Mouse (Mus musculus) T-cell, adult 66 days (primary cell): ENCODE data around the gene Dnah8. TPM values are rescaled to one million over a fixed set of nuclear protein-coding genes. Genes with fewer than 3 reads are reported as not detected.

Experiments
- total RNA-seq, 2 experiments: library from RNA; stranded (reverse); gene quantifications; 3 replicates in 1 of 2; 4 replicates in 1 of 2; pipeline ENCODE4 v1.2.4; 2023

Dnah8 gene
- 100 to 1,000 TPM; 106 to 111 TPM for total RNA-seq

DNA sequence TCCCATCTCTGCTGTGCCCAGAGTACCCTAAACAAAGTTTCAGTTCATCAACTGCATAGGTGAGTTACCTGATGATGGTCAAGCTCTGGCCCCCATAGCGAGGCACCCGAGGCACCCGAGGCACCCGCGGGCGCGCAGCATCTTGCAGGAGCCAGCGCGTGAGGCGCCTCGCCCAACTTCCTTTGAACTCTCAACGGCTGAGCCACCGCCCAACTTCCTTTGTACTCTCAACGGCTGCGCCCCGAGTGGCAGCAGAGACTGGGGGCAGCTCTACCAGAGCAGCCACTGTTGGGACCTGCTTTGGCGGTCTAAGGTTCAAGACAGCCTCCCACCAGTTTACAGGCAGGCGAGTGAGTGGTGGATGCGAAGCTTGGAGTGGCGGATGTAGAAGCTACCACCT is at the start of gene Dnah8:
TSS of gene Dnah8 (plus strand) at position 223 of the 400 bp plus-strand sequence.

DNA sequence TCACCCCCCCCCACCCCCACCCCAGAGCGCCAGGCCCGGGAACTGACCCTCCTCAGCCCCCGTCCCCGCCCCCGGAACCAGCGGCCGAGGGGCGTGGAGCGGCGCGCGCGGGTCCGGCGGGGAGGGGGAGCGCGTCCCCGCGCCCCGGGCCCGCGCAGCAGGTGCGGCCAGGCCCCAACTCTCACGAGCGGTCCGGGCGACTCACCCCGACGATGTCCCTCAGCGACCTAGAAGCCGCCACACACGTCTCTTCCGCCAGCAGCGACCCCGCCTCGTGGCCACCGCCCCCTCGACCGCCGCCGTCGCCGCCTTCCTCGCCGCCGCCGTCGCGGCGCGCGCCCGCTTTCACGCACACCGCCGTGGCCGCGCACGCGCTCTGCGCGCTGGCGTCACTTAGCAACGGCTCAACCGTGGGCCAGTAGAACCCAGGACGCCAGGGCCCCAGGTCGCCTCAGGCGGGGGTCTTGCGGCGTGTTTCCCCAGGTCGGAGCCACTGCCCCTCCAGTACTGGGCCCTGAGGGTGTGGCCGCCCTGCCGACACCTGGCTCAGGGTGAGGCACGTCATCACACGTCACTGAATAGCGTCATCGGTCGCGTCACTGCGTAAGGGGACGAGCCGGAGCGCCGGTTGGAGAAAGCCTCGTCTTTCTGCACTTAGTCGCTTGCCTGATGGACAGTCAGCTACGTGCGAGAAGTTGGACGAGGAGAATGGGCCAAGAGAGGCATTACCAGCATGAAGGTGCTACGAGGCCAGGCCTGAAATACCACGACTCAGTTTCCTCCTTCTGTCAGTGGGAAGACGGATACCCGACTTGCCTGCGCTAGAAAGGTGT is 48.0 kb upstream of the Dnah8 start, which contains the start of gene Btbd9:
TSS of gene Btbd9 (minus strand) at position 548 of the 833 bp plus-strand sequence.

DNA sequence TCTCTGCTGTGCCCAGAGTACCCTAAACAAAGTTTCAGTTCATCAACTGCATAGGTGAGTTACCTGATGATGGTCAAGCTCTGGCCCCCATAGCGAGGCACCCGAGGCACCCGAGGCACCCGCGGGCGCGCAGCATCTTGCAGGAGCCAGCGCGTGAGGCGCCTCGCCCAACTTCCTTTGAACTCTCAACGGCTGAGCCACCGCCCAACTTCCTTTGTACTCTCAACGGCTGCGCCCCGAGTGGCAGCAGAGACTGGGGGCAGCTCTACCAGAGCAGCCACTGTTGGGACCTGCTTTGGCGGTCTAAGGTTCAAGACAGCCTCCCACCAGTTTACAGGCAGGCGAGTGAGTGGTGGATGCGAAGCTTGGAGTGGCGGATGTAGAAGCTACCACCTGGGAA is 2.6 kb downstream of the Dnah8 start, which contains the start of gene Glo1:
TSS of gene Glo1 (minus strand) at position 153 of the 400 bp plus-strand sequence.

DNA sequence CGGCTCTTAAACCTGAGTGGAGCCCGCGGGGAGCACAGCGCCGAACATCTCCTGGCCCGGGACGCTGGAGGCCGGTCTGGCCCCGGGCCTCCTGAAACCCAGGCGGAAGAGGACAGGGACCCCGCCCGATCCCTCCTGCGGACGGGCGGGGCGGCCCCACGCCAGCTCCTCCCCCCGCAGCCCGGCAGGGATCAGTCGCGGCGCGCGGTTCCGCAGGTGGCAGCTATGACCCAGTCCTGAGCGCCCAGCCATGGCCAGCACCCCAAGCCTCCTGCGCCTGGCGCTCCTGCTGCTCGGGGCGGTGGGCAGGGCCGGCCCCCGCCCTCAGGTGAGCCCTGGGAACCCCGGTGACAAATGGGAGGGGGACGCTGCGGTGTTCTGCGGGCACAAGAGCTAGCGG is 277.5 kb downstream of the Dnah8 start, which contains the start of gene Glp1r:
TSS of gene Glp1r (plus strand) at position 191 of the 400 bp plus-strand sequence.

Other genes with a start within 250 kb of the Dnah8 start
- 10 to 100 TPM; 61.5 to 67.3 TPM for gene Btbd9, start 47.9 kb upstream of the Dnah8 start, total RNA-seq
- 10 to 100 TPM; 71.9 to 74.7 TPM for gene Glo1, start 2.5 kb downstream of the Dnah8 start, total RNA-seq